Mouse (Mus musculus) ES-Bruce4 (cell line): ENCODE measurements around the gene Ttn.

Experiments used
- CTCF ChIP-seq: IDR thresholded peaks from one replicate; pipeline ENCODE4 v1.8.1; 2011; ENCODE audit warnings: low read depth, low read length
- EP300 ChIP-seq: IDR thresholded peaks from 2 replicates; pipeline ENCODE4 v1.6.1; 2011; ENCODE audit warnings: low read depth, low read length; ENCODE audit not compliant: insufficient read depth
- POLR2A ChIP-seq: IDR thresholded peaks from one replicate; pipeline ENCODE4 v1.8.1; 2011; ENCODE audit warnings: low read length; ENCODE audit not compliant: insufficient read depth

DNA sequence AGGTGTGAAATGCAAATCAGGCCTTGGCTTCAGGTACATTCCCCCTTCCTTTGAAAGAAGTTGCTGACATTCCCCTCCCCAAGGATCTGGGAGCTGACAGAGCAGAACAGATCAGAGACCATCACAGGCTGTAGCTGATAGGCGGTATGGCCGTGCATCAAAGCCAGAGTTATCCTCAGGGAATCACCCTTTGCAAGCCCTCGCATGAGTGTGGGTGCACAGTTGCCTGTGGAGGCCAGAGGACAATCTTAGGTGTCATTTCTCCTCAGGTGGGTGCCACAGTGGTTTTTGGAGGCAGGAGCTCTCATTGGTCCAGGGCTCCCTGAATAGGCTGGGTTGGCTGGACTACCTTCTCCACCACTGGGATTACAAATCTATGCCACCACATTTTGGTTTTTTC lies 280.2 kb downstream of the Ttn start:
- no peak for TF ChIP-seq CTCF
- no peak for TF ChIP-seq POLR2A
- TF ChIP-seq EP300: no peak
